Mouse (Mus musculus) R1 (cell line): ENCODE measurements around the gene Cenpt.
A peak's percentile ranks its signal among the peaks of the same experiment; 100 is the strongest.
"Not testable (repeated sequence)": the region's sequence is repeated elsewhere in the genome, so short reads cannot be mapped to it uniquely, and the experiment has no call there.

Source experiments
- DNase-seq: peaks from one replicate; pipeline ENCODE4 v3.0.0-alpha.2; 2018; ENCODE audit warnings: low read depth, low spot score

Gene Cenpt

DNA sequence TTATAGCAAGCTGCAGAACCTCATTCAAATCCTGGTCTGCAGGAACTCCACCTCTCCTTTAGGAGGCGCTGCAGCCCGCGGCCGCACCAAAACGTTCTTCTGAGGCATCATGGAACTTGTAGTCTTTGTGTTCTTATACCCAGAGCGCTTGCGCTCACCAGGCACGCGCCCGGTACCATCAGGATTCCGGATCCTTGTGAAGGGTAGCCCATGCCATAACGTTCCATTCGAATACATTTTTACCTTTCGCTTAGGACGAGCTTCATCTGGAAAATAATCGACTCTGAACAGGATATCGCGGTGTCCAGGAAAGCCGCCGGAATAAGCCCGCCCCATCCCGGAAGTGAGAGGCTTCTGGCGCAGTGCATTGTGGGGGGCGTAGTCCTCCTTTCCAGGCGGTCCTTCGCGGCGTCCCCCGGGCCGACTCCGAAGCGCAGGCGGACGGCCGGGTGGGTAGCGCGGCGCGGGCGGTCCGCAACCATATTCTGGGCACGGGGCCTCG is 1.7 kb upstream of the Cenpt start, which contains the start of gene Thap11:
Thap11 (plus strand) TSS at position 418 of the 502 bp plus-strand sequence.
- peak; percentile 96 for DNase-seq

DNA sequence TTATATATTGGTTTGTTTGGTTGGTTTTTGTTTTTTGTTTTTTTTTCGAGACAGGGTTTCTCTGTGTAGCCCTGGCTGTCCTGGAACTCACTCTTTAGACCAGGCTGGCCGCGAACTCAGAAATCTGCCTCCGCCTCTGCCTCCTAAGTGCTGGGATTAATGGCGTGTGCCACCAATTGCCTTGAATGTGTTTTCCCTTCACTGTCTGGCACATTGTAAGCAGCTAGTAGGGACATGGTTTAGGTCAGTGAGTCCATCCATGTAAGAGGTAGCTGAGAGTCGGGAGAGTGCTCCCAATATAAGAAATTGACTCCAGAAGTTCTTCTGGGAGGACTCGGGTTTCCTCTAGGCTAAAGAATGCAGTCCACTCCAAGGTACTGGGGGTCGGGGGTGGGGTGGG is 1.2 kb upstream of the Cenpt start:
- DNase-seq = no peak

DNA sequence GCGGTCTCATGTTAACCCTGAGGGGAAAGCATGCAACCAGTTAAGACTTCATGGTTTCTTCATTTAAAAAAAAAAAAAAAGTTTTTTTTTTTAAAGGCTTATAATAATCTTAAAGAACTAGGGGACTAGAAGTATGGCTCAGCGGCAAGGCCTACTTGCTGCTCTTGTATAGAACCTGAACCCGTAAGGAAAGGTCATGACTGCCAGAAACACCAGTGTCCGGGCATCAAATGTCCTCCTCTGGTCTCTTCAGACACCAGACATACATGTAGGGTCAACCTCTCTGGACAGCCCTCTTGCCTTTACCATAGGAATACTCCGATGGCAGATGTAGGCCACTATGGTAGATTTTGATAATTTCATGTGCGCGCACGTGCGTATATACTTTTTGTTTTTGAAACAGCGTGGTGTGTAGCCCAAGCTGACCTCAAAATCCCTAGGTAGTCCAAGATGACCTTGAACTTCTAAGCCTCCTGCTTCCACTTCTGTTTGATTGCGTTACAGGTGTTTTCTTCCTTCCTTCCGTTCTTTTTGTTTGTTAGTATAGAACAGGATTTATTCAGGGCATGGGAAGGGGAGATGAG is 840 bp downstream of the Cenpt start:
- DNase-seq = peak; percentile 49

DNA sequence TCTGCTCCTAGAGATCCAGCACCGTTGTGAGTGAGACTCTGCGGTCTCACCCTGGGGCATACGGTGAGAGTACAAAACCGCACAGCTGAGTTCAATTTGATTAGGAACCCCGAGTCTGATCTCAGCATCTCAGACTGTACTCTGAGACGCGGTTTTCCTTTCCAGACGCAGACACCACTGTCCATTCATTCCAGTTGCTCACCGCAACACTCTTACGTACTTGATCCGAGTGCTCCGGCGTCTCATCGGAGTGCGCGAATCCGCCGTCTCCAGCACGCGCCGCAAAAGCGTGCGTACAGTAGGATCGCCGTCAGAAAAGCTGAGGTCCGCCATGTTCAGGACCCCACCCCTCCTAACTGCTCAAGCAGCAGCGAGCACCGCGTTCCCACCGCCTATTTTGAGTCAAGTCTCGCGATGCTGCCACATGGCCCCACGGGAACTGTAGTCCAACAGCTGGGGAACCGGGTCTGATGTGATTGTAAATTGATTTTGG is 1.4 kb downstream of the Cenpt start:
- peak; percentile 98 for DNase-seq

DNA sequence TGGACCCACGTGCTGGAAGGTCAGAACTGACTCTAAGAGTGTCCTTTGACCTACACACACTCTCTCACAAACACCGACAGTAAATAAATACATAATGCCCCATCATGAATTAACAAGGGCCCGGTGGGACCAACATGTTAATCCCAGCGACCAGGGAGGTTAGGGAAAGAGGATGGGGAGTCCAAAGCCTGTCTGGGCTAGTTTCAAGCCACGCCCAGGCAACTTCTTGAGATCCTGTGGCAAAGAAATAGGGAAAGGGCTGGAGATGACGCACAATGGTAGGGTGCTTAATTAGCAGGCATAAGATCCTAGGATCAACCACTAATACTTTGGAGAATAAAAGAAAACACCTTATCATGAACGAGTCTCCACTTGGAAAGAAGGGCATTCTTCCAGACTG is 2.5 kb downstream of the Cenpt start:
- peak; percentile 70 for DNase-seq

DNA sequence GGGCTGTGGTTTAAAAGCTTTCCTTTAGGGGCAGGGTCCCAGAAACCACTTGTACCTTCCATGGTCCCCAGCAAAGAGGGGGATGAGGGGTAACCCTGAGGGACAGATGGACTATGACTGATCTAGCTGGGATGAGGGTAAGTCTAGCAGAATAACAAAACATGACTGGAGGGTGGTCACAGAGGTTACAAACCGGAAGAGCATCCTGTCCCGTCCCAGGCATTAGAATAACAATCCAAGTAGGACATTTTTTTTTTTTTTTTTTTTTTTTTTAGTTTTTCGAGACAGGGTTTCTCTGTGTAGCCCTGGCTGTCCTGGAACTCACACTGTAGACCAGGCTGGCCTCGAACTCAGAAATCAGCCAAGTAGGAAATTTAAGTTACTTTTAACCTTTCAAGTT is 3.1 kb downstream of the Cenpt start:
- no peak for DNase-seq

DNA sequence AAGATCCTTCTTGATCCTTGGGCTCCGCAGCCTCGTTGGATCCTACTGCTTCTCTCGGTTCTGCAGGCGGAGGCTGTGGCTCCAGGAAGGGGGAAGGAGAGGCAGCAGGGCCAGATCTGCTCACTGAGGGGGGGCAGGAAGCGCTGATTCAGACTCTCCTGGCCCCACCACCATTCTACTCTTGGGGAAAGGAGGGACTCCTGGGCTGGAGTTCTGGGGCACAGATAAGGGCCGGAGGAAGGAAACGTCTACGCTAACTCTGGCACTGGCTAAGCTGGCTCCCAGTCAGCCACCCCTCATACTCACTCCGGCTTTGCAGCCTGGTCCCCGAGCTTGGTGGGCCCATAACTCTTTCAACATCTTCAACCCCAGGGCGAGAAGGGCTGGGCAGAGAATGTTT is 6.4 kb downstream of the Cenpt start:
- no peak for DNase-seq

DNA sequence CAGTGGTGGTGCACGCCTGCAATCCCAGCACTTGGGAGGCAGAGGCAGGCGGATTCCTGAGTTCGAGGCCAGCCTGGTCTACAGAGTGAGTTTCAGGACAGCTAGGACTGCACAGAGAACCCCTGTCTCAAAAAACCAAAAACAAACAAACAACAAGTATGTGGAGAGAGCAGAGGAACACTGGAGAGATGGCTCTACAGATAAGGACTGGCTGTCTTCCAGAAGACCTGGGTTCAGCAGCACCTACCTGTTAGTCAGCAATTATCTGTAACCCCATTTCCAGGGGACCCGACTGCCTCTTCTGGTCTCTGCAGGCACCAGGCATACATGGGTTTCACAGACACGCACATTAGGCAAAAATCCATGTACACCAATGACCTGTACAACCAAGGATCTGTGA is 13.9 kb downstream of the Cenpt start:
- no peak for DNase-seq

DNA sequence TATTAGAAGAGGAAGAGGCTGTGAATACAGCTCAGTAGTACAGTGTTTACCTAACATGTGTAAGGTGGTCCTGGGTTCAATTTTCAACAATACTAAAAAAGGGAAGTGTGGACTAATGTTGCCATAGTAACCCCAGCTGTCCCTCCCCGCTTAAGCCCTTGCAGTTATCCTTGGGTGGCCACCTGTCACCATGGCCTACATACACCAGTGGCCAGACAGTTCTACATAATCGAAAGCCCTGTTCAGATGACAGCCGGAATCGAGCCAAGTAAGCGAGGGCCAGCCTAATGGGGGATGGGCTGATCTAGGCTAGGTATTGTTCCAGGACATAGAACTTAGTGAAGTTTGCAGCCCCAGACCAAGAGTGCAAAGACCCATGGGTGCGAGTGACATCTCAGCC is 16.1 kb downstream of the Cenpt start:
- no peak for DNase-seq

DNA sequence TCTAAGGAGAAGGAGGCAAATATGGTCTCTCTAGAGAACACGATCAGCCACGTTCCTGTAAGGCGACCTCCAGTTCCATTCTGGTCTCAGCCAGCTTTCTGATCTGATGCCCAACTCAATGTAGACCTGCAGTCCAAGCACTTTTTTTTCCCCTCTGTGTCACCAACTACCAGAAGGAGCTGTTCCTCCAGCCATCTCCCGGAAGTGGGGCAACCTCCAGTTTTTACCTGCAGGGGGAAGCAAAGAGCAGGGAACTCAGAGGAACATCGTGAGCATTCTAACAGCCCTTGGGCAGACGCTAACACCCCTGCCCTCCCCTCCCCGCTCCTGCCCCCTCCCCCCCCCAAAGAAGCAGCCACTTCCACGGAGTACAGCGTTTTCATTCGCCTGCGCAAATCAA is 17.8 kb downstream of the Cenpt start:
- peak; percentile 81 for DNase-seq

DNA sequence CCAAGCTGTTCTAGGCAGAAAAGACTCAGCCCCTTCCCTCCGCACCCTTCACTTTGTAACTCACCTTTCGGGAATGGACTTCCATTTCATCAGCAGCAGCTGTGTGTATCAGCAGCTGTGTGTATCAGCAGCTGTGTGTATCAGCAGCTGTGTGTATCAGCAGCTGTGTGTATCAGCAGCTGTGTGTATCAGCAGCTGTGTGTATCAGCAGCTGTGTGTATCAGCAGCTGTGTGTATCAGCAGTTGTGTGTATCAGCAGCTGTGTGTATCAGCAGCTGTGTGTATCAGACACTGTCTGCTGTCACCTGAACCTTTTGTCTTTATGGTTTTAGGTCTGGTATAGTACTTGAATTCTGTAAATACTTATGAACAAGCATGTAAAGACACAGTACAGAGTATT is 19.3 kb downstream of the Cenpt start:
- not testable (repeated sequence) for DNase-seq

DNA sequence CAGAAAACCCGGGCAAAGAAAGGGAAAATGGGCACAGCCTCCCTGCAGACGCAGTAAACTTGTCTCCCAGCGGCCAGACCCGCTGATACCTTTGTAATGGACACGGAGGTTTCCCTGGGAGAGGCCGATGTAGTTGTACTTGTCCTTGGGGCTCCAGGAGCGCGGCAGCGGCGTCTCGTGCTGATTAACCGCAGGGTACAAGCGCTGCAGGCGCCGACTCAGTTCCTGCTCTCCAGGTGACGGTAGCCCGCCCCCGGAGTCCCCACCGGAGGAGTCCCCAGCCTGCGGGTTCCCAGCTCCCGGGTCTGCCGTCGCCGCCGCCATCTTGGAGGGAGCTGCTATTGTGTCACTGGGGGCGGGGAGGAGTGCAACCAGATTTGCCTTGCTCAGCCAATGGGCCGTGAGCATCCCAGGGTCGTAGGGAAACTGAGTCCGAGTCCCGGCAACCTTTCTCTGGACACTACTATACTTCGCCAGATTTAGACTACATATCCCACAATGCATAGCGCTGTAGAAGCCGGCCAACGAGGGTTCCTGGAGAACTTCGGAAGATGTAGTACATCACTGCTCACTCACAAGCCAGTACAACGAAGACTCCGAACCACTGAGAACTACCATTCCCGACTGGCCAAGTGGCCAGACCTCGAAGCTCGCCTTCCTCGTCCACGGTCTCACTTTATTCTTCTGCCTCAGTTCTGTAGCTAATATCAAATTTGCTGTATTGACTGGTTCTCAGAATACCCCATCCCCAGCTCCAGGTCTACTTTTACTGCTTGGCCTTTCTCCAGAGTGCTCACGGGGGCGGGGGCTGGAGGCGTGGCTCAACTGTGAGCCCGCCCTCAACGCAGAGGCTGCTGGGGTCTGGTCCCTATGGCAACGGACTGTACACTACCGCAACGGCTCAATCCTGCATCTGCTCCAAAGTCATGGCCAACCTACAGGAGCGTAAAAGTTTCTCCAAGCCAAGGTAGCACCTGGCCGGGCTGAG is 25.9 kb downstream of the Cenpt start, which contains the start of the genes Ranbp10 and Tsnaxip1:
Ranbp10 (minus strand) TSS at position 490 of the 988 bp plus-strand sequence.
Tsnaxip1 (plus strand) TSS at position 871 of the 988 bp plus-strand sequence.
- peak; percentile 100 for DNase-seq

DNA sequence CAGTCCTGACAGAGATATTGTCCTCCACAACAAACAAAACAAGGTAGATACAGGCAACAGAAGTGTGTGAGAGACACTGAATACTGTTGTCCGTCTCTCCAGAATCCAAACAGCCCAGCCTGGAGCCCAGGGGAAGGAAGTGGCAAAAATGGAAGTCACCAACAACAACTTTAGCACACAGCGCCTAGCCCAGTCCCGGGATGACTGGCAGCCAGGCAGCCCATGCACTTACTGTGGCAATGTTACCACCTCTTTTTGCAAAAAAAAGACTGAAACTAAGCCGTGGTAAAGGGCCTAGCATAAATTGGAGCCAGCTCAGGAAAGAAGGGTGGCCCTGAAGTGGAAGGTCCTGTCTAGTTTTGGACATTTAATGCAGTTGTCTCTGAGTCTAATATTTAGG is 26.7 kb downstream of the Cenpt start:
- no peak for DNase-seq

DNA sequence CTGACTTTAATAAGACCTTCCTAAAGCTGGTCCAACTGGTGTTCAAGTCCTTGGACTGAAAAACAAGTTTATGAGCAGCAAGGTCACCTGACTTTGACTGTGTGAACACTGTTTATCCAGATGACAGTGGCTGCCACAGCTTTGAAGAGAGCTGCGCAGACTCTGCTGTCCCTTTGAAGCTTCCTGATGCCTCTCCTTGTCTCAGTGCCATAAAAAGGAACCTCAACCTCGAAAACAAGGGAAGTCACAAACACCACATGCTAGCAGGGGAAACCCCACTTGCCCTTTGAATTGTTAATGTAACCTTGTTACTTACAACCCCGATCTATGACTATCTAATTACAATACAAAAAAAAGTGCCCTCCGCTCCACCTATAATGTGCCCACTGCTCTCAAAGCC is 27.6 kb downstream of the Cenpt start:
- DNase-seq = no peak

DNA sequence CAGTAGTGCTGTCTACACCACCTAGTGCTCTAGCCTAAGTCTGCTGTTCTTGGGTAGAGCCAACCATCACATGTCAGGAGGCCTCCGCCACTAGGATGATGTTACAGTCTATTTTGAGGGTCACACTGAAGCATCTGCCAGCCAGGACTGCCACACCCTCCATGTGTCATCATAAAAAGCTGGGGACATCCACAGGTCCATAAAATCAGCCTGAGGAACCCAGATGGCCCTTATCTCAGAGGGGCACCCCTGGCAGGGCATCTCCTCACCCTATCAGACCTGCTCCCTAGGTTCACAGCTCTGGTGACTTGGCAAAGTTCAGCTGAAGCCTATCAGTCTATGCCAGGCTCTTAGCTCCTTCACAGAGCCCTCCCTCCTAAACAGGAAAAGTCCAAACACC is 32.2 kb downstream of the Cenpt start:
- DNase-seq = no peak

DNA sequence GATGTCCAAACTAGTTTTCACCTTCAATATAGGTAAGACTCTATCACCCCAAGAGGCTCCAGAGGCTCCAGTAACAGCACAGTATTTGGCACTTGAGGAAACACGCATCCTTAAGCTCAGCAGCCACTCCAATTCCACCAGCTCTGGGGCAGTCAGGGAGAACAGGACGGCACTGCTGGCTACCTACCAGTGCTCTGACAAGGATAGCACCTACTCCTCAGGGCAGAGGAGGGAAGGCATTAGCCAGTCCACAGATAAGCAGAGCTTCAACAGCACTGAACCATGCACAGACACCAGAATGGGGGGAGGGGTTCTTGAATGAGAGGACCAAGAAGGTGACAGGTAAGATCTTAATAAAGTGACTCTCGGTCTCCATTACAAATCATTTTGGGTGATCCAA is 33.4 kb downstream of the Cenpt start:
- no peak for DNase-seq

DNA sequence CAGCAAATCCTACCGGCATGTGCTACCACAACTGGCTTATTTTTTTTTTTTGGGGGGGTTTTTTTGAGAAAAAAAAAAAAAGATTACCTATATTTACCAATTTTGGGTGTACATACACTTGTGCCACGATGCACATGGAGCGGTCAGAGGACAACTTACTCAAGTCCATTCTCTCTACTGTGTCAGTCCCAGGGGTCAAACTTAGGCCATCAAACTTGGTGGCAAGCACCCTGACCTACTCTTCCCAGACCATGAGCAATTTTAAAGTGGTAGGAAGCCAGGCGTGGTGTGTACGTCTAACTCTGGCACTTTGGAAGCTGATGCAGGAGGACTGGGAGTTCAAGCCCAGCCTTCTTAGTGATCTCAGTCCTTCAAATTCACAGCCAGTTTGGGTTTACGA is 39.8 kb downstream of the Cenpt start:
- DNase-seq = no peak

DNA sequence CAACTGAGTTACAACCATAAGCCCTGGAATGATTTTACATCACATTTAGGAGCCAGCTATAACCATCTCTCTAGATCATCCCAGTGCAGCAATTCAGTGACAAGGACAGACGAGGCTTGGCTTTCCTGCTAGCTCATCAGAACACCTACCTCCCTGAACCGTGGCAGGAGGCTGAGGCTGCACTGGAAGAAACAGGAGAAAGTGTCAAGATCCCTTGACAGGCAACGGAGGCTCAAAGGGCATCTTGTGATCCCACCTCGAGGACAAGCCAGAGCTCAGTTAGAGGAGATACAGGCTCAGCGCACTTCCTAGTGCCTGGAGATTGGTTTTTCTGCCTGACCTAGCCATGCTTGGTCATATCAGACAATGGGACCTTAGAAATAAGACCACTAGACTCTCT is 40.6 kb downstream of the Cenpt start:
- no peak for DNase-seq

DNA sequence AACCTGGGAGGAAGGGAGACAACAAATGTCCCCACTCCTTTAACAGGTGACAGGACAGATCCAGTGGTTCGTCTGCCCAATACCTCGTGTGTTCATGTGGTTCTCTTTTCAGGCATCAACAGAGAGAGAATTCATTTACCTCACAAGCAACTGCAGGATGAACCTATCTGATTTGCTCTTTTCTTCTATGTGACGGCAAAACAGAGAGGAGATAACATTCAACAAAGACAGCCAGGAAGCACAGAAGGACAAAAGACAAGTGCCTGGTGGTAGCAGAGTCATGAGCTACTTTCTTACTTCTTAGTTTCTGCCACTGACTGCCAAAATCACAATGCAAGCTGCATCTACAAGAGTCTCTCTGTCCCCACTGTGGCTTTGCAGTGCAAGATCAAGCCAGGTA is 41.5 kb downstream of the Cenpt start:
- no peak for DNase-seq

DNA sequence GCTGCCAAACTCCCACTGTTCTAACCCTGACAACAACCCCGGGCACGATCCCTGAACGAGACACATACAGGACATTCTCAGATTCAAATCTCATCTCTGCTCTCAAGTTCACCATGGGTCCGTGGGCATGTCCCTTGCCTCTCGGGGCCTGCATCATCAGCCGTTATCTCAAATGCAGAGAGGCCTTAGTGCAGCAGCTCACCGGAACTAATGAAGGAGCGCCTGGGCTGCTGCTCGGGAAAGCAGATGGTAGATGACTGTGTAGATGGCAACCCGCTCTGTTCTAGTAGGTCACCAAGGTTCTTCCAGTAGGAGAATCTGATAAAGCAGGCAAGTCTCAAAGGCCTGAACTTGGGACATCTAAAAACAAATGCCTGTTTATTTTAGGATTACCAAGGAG is 42.0 kb downstream of the Cenpt start:
- no peak for DNase-seq

DNA sequence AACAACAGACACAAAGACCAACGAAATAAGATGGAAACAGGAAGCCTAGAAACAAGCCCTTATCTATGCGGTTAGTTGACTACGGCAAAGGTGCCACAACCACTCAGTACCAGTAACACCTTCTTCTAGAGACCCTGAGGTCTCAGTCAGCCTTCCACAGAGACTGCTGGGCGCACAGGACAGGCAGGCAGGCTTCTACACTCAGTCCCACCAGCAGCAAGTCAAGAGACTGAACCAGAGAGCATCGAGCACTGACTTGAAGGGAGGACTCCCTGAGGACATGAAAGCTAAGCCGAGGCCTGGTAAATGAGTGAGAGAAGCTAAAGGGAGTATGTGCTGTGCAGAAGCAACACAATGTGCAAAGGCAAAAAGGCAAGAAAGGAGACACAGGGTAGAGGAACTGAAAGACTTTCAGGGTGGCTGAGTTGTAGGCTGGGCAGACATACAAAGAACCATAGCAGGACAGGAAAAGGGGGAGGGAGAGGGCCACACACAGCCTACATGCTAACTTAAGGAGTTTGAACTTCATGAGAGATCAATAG is 42.8 kb downstream of the Cenpt start:
- no peak for DNase-seq

DNA sequence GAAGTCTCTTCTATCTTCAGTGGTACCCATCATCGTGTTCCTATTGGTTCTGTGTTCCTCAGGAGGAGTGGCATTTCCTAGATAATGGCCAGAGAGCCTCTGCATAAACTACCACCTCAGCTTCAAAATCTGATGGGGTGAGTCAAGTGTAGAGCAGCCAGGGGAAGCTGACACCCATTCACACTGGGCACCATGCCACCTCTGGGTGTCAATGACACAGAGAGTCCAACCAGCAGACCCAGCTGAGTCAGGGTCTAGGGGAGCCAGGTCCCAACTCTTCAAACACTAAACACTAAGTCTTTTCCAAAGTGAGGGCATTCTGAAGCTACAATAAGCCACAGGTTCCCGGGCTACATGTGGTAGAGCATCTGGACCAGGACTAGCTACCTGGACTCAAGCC is 44.6 kb downstream of the Cenpt start:
- DNase-seq = no peak
